In the genomic region with DNA sequence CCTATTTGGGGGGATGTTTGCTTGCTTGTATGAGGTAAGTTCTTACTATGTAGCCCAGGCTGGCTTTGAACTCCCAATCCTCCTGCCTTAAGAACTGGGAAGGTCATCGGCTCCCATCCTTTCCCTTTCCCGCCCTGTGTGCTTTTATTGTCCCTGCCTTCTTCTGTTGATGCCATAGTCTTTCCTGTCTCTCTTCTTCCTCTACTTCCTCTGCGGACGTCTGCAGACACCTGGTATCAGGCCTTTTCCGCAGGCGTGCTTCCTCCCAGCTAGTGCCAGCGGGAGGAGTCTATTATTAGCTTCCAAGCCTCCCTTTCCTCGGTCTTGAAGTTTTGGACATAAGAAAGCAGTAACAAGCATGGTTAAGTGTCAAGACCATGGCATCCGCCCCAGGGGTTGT, we compare ENCODE assay signal across 25 mouse cellular contexts.
DNase-seq lines count a peak whose midpoint lies in the region; ATAC-seq and TF ChIP-seq lines count a peak whose summit lies in the region.
"Had no signal": no experiment of that assay in that cellular context is flagged by ENCODE, and none has a peak within 500 bp of the region (broad histone marks: within the 10 kb centered on the region; RNA-seq: fewer than 3 reads in every experiment).

No protein-coding gene starts in this region.

- no peaks in the 10 kb centered on the region for H3K36me3 ChIP-seq in kidney, adult 2 months (ENCODE audit: control insufficient read depth, insufficient read depth, low read length)
- no peaks in the 10 kb centered on the region for H3K36me3 ChIP-seq in kidney, embryonic 15.5 days
- no peaks in the 10 kb centered on the region for H3K36me3 ChIP-seq in lung, embryonic 16.5 days (ENCODE audit: control insufficient read depth, insufficient read depth, low read length)
- no peaks in the 10 kb centered on the region for H3K36me3 ChIP-seq in limb, embryonic 10.5 days
- H3K36me3 ChIP-seq: heart, embryonic 12.5 days; hindbrain, embryonic 12.5 days; limb, embryonic 12.5 days; midbrain, embryonic 15.5 days; neural tube, embryonic 13.5 days; stomach, embryonic 15.5 days had no signal

- peak; percentile 25 for DNase-seq in kidney, adult 2 months
- peak; percentile 41 for DNase-seq in kidney, postnatal 10 days
- peak; percentile 33 to 61 for DNase-seq in lung, postnatal 4 days
- DNase-seq in limb, embryonic 10.5 days (ENCODE audit: low spot score), result no peak
- no peak for DNase-seq in right cerebral cortex, postnatal 10 days (ENCODE audit: low spot score in 2 of 2)
- DNase-seq: cerebellum, adult 9-10 months; layer of hippocampus, postnatal 36 days; liver, postnatal 0 days; retina, postnatal 1 day; right cerebral cortex, postnatal 4 days; thymus, postnatal 25 days had no signal

- no peak for TF ChIP-seq POLR2A in kidney, adult 2 months (IDR thresholded peaks at IDR 0.05; ENCODE audit: low read depth, low read length)

- no peaks in the 10 kb centered on the region for H3K27me3 ChIP-seq in kidney, adult 2 months (replicated peaks; ENCODE audit: control insufficient read depth, insufficient read depth, low read length)
- H3K27me3 ChIP-seq in kidney, embryonic 15.5 days, result no peaks in the 10 kb centered on the region
- no peaks in the 10 kb centered on the region for H3K27me3 ChIP-seq in lung, embryonic 16.5 days (ENCODE audit: control insufficient read depth, insufficient read depth, low read depth, low read length)
- no peaks in the 10 kb centered on the region for H3K27me3 ChIP-seq in limb, embryonic 10.5 days (ENCODE audit: low read depth, poor library complexity, severe bottlenecking)
- H3K27me3 ChIP-seq: heart, embryonic 12.5 days; hindbrain, embryonic 12.5 days; limb, embryonic 12.5 days; midbrain, embryonic 15.5 days; neural tube, embryonic 13.5 days; stomach, embryonic 15.5 days had no signal

- H3K27ac ChIP-seq in kidney, adult 2 months (ENCODE audit: insufficient read depth, low read depth, low read length), result peak overlapping the region; percentile 45; the same call in 1 of the 2 replicates
- no peak overlapping the region for H3K27ac ChIP-seq in kidney, embryonic 15.5 days
- H3K27ac ChIP-seq in lung, embryonic 16.5 days (ENCODE audit: low read length), result peak overlapping the region; percentile 37
- no peak overlapping the region for H3K27ac ChIP-seq in limb, embryonic 10.5 days
- H3K27ac ChIP-seq: hindbrain, embryonic 12.5 days; layer of hippocampus, adult 2 months; limb, embryonic 12.5 days; midbrain, embryonic 15.5 days; neural tube, embryonic 13.5 days; stomach, embryonic 15.5 days had no signal

- WGBS in kidney, adult 2 months, result 75% methylated on average over 9 of the region's 9 CpGs
- WGBS in kidney, embryonic 15.5 days, result 81% methylated on average over 9 of the region's 9 CpGs
- 72% methylated on average over 9 of the region's 9 CpGs for WGBS in lung, embryonic 16.5 days
- 82% methylated on average over 9 of the region's 9 CpGs for WGBS in limb, embryonic 10.5 days

- no peak for ATAC-seq in kidney, embryonic 15.5 days (replicated peaks; ENCODE audit: low FRiP score)
- ATAC-seq in lung, embryonic 16.5 days (ENCODE audit: low read depth), result peak; percentile 59
- ATAC-seq: activated CD4-positive, CD25-positive, alpha-beta regulatory T cell, adult 4 months; forebrain, embryonic 14.5 days; intestine, postnatal 0 days; liver, postnatal 0 days; midbrain, embryonic 15.5 days had no signal

- H3K9ac ChIP-seq in kidney, embryonic 15.5 days, result no peak overlapping the region
- H3K9ac ChIP-seq in lung, embryonic 16.5 days (ENCODE audit: low read length), result no peak overlapping the region
- H3K9ac ChIP-seq: heart, embryonic 12.5 days; hindbrain, embryonic 12.5 days; limb, embryonic 12.5 days; liver, postnatal 0 days; midbrain, embryonic 15.5 days; neural tube, embryonic 13.5 days; stomach, embryonic 15.5 days had no signal

- H3K9me3 ChIP-seq in kidney, embryonic 15.5 days (replicated peaks), result no peaks in the 10 kb centered on the region
- no peaks in the 10 kb centered on the region for H3K9me3 ChIP-seq in lung, embryonic 16.5 days (ENCODE audit: control insufficient read depth, low read length)
- no peaks in the 10 kb centered on the region for H3K9me3 ChIP-seq in limb, embryonic 10.5 days (replicated peaks)
- H3K9me3 ChIP-seq: heart, embryonic 12.5 days; hindbrain, embryonic 12.5 days; limb, embryonic 12.5 days; midbrain, embryonic 15.5 days; neural tube, embryonic 13.5 days; stomach, embryonic 15.5 days had no signal

- H3K4me3 ChIP-seq in kidney, adult 2 months (ENCODE audit: insufficient read depth, low read depth, low read length), result no peak overlapping the region
- H3K4me3 ChIP-seq in kidney, embryonic 15.5 days (replicated peaks), result no peak overlapping the region
- no peak overlapping the region for H3K4me3 ChIP-seq in lung, embryonic 16.5 days (ENCODE audit: low read length)
- no peak overlapping the region for H3K4me3 ChIP-seq in limb, embryonic 10.5 days
- H3K4me3 ChIP-seq: heart, embryonic 12.5 days; hindbrain, embryonic 12.5 days; layer of hippocampus, adult 2 months; limb, embryonic 12.5 days; midbrain, embryonic 15.5 days; myocyte; neural tube, embryonic 13.5 days; stomach, embryonic 15.5 days had no signal

- no peak for TF ChIP-seq CTCF in kidney, adult 2 months (conservative IDR thresholded peaks at IDR 0.05; ENCODE audit: insufficient read depth, insufficient read length, low read depth, low read length)

- H3K4me1 ChIP-seq in kidney, adult 2 months (ENCODE audit: control insufficient read depth, insufficient read depth, low read length), result no peaks in the 10 kb centered on the region
- no peaks in the 10 kb centered on the region for H3K4me1 ChIP-seq in kidney, embryonic 15.5 days
- H3K4me1 ChIP-seq in lung, embryonic 16.5 days (replicated peaks; ENCODE audit: control insufficient read depth, insufficient read depth, low read length), result no peaks in the 10 kb centered on the region
- H3K4me1 ChIP-seq in limb, embryonic 10.5 days, result no peaks in the 10 kb centered on the region
- H3K4me1 ChIP-seq: hindbrain, embryonic 12.5 days; limb, embryonic 12.5 days; midbrain, embryonic 15.5 days; neural tube, embryonic 13.5 days; stomach, embryonic 15.5 days had no signal

- no peak overlapping the region for H3K4me2 ChIP-seq in kidney, embryonic 15.5 days
- no peak overlapping the region for H3K4me2 ChIP-seq in lung, embryonic 16.5 days (ENCODE audit: low read depth, low read length)
- H3K4me2 ChIP-seq: heart, embryonic 12.5 days; hindbrain, embryonic 12.5 days; limb, embryonic 12.5 days; liver, embryonic 11.5 days; midbrain, embryonic 15.5 days; neural tube, embryonic 13.5 days; stomach, embryonic 15.5 days had no signal

Comparison
In these comparisons a context has a peak if more than half of its experiments do, and no peak if none do; other contexts are left out.
1. H3K27ac ChIP-seq: peak in kidney, adult 2 months (single experiment) and lung, embryonic 16.5 days (single experiment); none in kidney, embryonic 15.5 days (single experiment) and limb, embryonic 10.5 days (single experiment).
2. DNase-seq: peak in kidney, adult 2 months (single experiment), kidney, postnatal 10 days (single experiment) and lung, postnatal 4 days (2 of 2); none in limb, embryonic 10.5 days (single experiment) and right cerebral cortex, postnatal 10 days (0 of 2).